31 mouse cellular contexts compared by ENCODE assay signal in genomic region chrX:73003110-73003509, GRCm38 (mm10). TPM values are rescaled to one million over a fixed set of nuclear protein-coding genes. Genes with fewer than 3 reads are reported as not detected.
DNase-seq lines count a peak whose midpoint lies in the region; ATAC-seq and TF ChIP-seq lines count a peak whose summit lies in the region.
"Had no signal": no experiment of that assay in that cellular context is flagged by ENCODE, and none has a peak within 500 bp of the region (broad histone marks: within the 10 kb centered on the region; RNA-seq: fewer than 3 reads in every experiment).

No protein-coding gene starts in this region.

- H3K4me3 ChIP-seq in erythroblast, embryonic 14.5 days (replicated peaks), result peak overlapping the region; percentile 46
- H3K4me3 ChIP-seq in liver, postnatal 0 days (ENCODE audit: low read depth, low read length), result no peak overlapping the region
- peak overlapping the region; percentile 13; the same call in 1 of the 2 replicates for H3K4me3 ChIP-seq in liver, embryonic 13.5 days (replicated peaks)
- H3K4me3 ChIP-seq in liver, embryonic 15.5 days (replicated peaks), result peak overlapping the region; percentile 17
- no peak overlapping the region for H3K4me3 ChIP-seq in lung, adult 2 months (replicated peaks; ENCODE audit: extremely low read depth, low read depth, low read length)
- H3K4me3 ChIP-seq: embryonic facial prominence, embryonic 13.5 days; embryonic facial prominence, embryonic 15.5 days; forebrain, embryonic 10.5 days; forebrain, embryonic 12.5 days had no signal

- no peak for TF ChIP-seq EP300 in liver, postnatal 0 days (IDR thresholded peaks at IDR 0.05; ENCODE audit: low read depth)

- H3K4me2 ChIP-seq in liver, postnatal 0 days (ENCODE audit: low read depth, low read length), result no peak overlapping the region
- peak overlapping the region; percentile 37 for H3K4me2 ChIP-seq in liver, embryonic 13.5 days
- H3K4me2 ChIP-seq in liver, embryonic 15.5 days, result peak overlapping the region; percentile 41
- H3K4me2 ChIP-seq: embryonic facial prominence, embryonic 13.5 days; embryonic facial prominence, embryonic 15.5 days; forebrain, embryonic 12.5 days had no signal

- H3K27me3 ChIP-seq in erythroblast, embryonic 14.5 days (ENCODE audit: control insufficient read depth), result peaks cover 13% of the 10 kb centered on the region
- no peaks in the 10 kb centered on the region for H3K27me3 ChIP-seq in liver, postnatal 0 days (ENCODE audit: insufficient read depth, low read length)
- peaks cover 12% of the 10 kb centered on the region for H3K27me3 ChIP-seq in liver, embryonic 13.5 days
- peaks cover 2% of the 10 kb centered on the region for H3K27me3 ChIP-seq in liver, embryonic 15.5 days
- H3K27me3 ChIP-seq: CH12.LX; embryonic facial prominence, embryonic 13.5 days; embryonic facial prominence, embryonic 15.5 days; forebrain, embryonic 12.5 days had no signal

- no peak for ATAC-seq in erythroblast, adult 5-6 weeks (replicated peaks; ENCODE audit: low FRiP score, poor library complexity, severe bottlenecking)
- no peak for ATAC-seq in liver, postnatal 0 days
- peak; percentile 67 for ATAC-seq in liver, embryonic 13.5 days (ENCODE audit: low read depth)
- peak; percentile 55 for ATAC-seq in liver, embryonic 15.5 days (ENCODE audit: insufficient read depth)
- ATAC-seq: activated CD4-positive, CD25-positive, alpha-beta regulatory T cell, adult 4 months; CD4-positive, CD25-positive, alpha-beta regulatory T cell, adult 4 months; forebrain, embryonic 14.5 days; forebrain, embryonic 16.5 days; Patski had no signal

- DNase-seq in liver, result peak; percentile 63
- no peak for DNase-seq in liver, postnatal 0 days
- no peak for DNase-seq in liver, embryonic 13.5 days
- no peak for DNase-seq in thymus, postnatal 14 days
- no peak for DNase-seq in lung, adult 2 months
- DNase-seq: adrenal gland, adult 8-10 months; adrenal gland, postnatal 14 days; adrenal gland, postnatal 36 days; B cell, adult 2 months; cerebellum, adult 11-12 months; cerebellum, adult 8-10 months; cerebellum, adult 9-11 months; cerebellum, postnatal 14 days; cerebellum, postnatal 36 days; embryo, embryonic 11 days had no signal

- no peaks in the 10 kb centered on the region for H3K9me3 ChIP-seq in erythroblast, embryonic 14.5 days (ENCODE audit: control insufficient read depth, low read length)
- H3K9me3 ChIP-seq in liver, postnatal 0 days (ENCODE audit: low read length), result no peaks in the 10 kb centered on the region
- H3K9me3 ChIP-seq in liver, embryonic 13.5 days (replicated peaks), result no peaks in the 10 kb centered on the region
- no peaks in the 10 kb centered on the region for H3K9me3 ChIP-seq in liver, embryonic 15.5 days (replicated peaks)
- H3K9me3 ChIP-seq: embryonic facial prominence, embryonic 13.5 days; embryonic facial prominence, embryonic 15.5 days; forebrain, embryonic 10.5 days; forebrain, embryonic 12.5 days; G1E had no signal

- WGBS in liver, postnatal 0 days (ENCODE audit: insufficient replicate concordance), result 66% methylated on average over 5 of the region's 5 CpGs
- 43% methylated on average over 5 of the region's 5 CpGs for WGBS in liver, embryonic 13.5 days (ENCODE audit: insufficient replicate concordance)
- 58% methylated on average over 5 of the region's 5 CpGs for WGBS in liver, embryonic 15.5 days (ENCODE audit: insufficient replicate concordance)
- 78% methylated on average over 5 of the region's 5 CpGs for WGBS in lung, adult 2 months

- no peak overlapping the region for H3K27ac ChIP-seq in liver, postnatal 0 days (ENCODE audit: low read depth)
- no peak overlapping the region; the same call in 1 of the 2 replicates for H3K27ac ChIP-seq in liver, embryonic 13.5 days
- no peak overlapping the region for H3K27ac ChIP-seq in liver, embryonic 15.5 days (replicated peaks)
- H3K27ac ChIP-seq: embryonic facial prominence, embryonic 13.5 days; embryonic facial prominence, embryonic 15.5 days; forebrain, embryonic 10.5 days; forebrain, embryonic 12.5 days had no signal

- no peaks in the 10 kb centered on the region for H3K36me3 ChIP-seq in erythroblast, embryonic 14.5 days (ENCODE audit: control insufficient read depth)
- H3K36me3 ChIP-seq in liver, postnatal 0 days (replicated peaks; ENCODE audit: insufficient read depth, low read length), result no peaks in the 10 kb centered on the region
- no peaks in the 10 kb centered on the region for H3K36me3 ChIP-seq in liver, embryonic 13.5 days
- H3K36me3 ChIP-seq in liver, embryonic 15.5 days (replicated peaks), result no peaks in the 10 kb centered on the region
- H3K36me3 ChIP-seq: embryonic facial prominence, embryonic 13.5 days; embryonic facial prominence, embryonic 15.5 days; forebrain, embryonic 10.5 days; forebrain, embryonic 12.5 days; G1E had no signal

- H3K9ac ChIP-seq in liver, postnatal 0 days (replicated peaks), result no peak overlapping the region
- H3K9ac ChIP-seq in liver, embryonic 13.5 days, result no peak overlapping the region
- no peak overlapping the region for H3K9ac ChIP-seq in liver, embryonic 15.5 days
- H3K9ac ChIP-seq: embryonic facial prominence, embryonic 13.5 days; embryonic facial prominence, embryonic 15.5 days; forebrain, embryonic 12.5 days had no signal

- no peak for TF ChIP-seq CTCF in liver, postnatal 0 days (IDR thresholded peaks at IDR 0.05; ENCODE audit: low read depth)
- TF ChIP-seq CTCF in lung, adult 2 months (IDR thresholded peaks at IDR 0.05; ENCODE audit: insufficient read depth, low read length), result no peak

- no peak for TF ChIP-seq POLR2A in lung, adult 2 months (IDR thresholded peaks at IDR 0.05; ENCODE audit: borderline replicate concordance, extremely low read depth, low read depth, low read length)

- peaks cover 55% of the 10 kb centered on the region for H3K4me1 ChIP-seq in erythroblast, embryonic 14.5 days (ENCODE audit: control insufficient read depth)
- H3K4me1 ChIP-seq in liver, postnatal 0 days (ENCODE audit: insufficient read depth), result no peaks in the 10 kb centered on the region
- peaks cover 48% of the 10 kb centered on the region for H3K4me1 ChIP-seq in liver, embryonic 13.5 days (replicated peaks)
- H3K4me1 ChIP-seq in liver, embryonic 15.5 days (replicated peaks), result peaks cover 33% of the 10 kb centered on the region
- H3K4me1 ChIP-seq in lung, adult 2 months (ENCODE audit: control insufficient read depth, insufficient read depth, low read length), result no peaks in the 10 kb centered on the region
- H3K4me1 ChIP-seq: embryonic facial prominence, embryonic 13.5 days; embryonic facial prominence, embryonic 15.5 days; forebrain, embryonic 10.5 days; forebrain, embryonic 12.5 days had no signal

RNA-seq across cellular contexts. Expression of gene Zfp185, which starts 16.0 kb away (rescaled TPM):
- polyA plus RNA-seq in erythroblast, embryonic 14.5 days (2012), result 0.01 TPM in 1 of 2 replicates, not detected in the other
- total RNA-seq in erythroblast, adult 5-6 weeks (2015; ENCODE audit: low replicate concordance), result not detected in 2 replicates
- not detected in 2 replicates for total RNA-seq in erythroblast, adult 5-6 weeks (2017; ENCODE audit: low replicate concordance)
- 0.33 and 0.34 TPM in 2 replicates for polyA plus RNA-seq in liver, postnatal 0 days (2015; fragmentation: Nextera tagmentation; extraction: Ambion mirVana)
- polyA plus RNA-seq in liver, embryonic 13.5 days (2015; fragmentation: Nextera tagmentation; extraction: Ambion mirVana), result 1.3 and 1.4 TPM in 2 replicates
- polyA plus RNA-seq in liver, embryonic 15.5 days (2015; fragmentation: Nextera tagmentation; extraction: Ambion mirVana), result 1.2 TPM in 2 replicates
- polyA plus RNA-seq in lung, adult 2 months (2012; rRNA removed), result 2.9 and 5.6 TPM in 2 replicates
- total RNA-seq: CH12.LX; common myeloid progenitor, adult 5-6 weeks had no signal
- polyA plus RNA-seq: activated CD4-positive, CD25-positive, alpha-beta regulatory T cell, adult 4 months; CD4-positive, CD25-positive, alpha-beta regulatory T cell, adult 4 months; G1E had no signal

RNA-seq across cellular contexts. Expression of gene Pnma5, which starts 33.8 kb away (rescaled TPM):
- polyA plus RNA-seq in erythroblast, embryonic 14.5 days (2012), result not detected in 2 replicates
- not detected in 2 replicates for total RNA-seq in erythroblast, adult 5-6 weeks (2015; ENCODE audit: low replicate concordance)
- total RNA-seq in erythroblast, adult 5-6 weeks (2017; ENCODE audit: low replicate concordance), result not detected in 2 replicates
- not detected in 2 replicates for polyA plus RNA-seq in liver, postnatal 0 days (2015; fragmentation: Nextera tagmentation; extraction: Ambion mirVana)
- polyA plus RNA-seq in liver, embryonic 13.5 days (2015; fragmentation: Nextera tagmentation; extraction: Ambion mirVana), result 0.08 TPM in 1 of 2 replicates, not detected in the other
- 0.06 TPM in 1 of 2 replicates, not detected in the other for polyA plus RNA-seq in liver, embryonic 15.5 days (2015; fragmentation: Nextera tagmentation; extraction: Ambion mirVana)
- polyA plus RNA-seq in lung, adult 2 months (2012; rRNA removed), result not detected in 2 replicates
- total RNA-seq: common myeloid progenitor, adult 5-6 weeks; G1E had no signal
- polyA plus RNA-seq: activated CD4-positive, CD25-positive, alpha-beta regulatory T cell, adult 4 months; CD4-positive, CD25-positive, alpha-beta regulatory T cell, adult 4 months; embryonic facial prominence, embryonic 11.5 days; forebrain, embryonic 12.5 days; forebrain, embryonic 14.5 days; G1E; Patski had no signal

Comparison
In these comparisons a context has a peak if more than half of its experiments do, and no peak if none do; other contexts are left out.
1. H3K4me3 ChIP-seq: peak in erythroblast, embryonic 14.5 days (single experiment), liver, embryonic 13.5 days (single experiment) and liver, embryonic 15.5 days (single experiment); none in liver, postnatal 0 days (single experiment) and lung, adult 2 months (single experiment).
2. ATAC-seq: peak in liver, embryonic 13.5 days (single experiment) and liver, embryonic 15.5 days (single experiment); none in erythroblast, adult 5-6 weeks (single experiment) and liver, postnatal 0 days (single experiment).